Mouse (Mus musculus): ENCODE measurements at regions not wholly inside any gene's neighbourhood (a gene's known extent, or its start where the extent isn't known, plus 50 kb on each side); places are given as distances from the start of the nearest gene placed in this dataset.

GRCm38 (mm10) chr2:178769001-178769400 is 338.7 kb downstream of the Cdh26 start:
- TF ChIP-seq CTCF (conservative IDR thresholded peaks at IDR 0.05), result no peak
- Histone ChIP-seq H3K27ac (no peak overlapping the region), H3K4me3 (no peak overlapping the region)
- DNase-seq (ENCODE audit: low spot score in 2 of 2), result no peak

DNA sequence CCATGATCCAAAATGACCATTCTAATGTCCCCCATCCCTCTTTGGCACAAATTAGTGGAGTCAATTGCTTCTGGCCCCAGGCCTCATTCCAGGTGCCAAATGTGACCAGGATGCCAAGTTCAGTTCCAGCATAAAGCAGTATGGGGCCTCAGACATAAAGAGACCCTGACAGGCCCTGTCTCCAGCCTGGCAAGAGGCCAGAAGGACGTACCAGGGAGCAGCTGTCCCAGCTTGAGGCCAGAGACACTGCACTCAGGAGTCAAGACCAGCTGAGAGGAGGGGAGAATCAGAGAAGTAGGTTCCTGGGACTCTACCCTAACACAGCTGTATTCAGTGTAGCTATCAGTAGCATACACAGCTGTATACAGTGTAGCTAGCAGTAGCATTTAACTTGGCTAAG is 341.1 kb downstream of the Cdh26 start:
- H3K4me3 ChIP-seq, result no peak overlapping the region
- no peak for DNase-seq (ENCODE audit: low spot score in 2 of 2)
- H3K27ac ChIP-seq, result no peak overlapping the region
- TF ChIP-seq CTCF (conservative IDR thresholded peaks at IDR 0.05), result no peak

GRCm38 (mm10) chr2:178771881-178772280 is 341.6 kb downstream of the Cdh26 start:
- TF ChIP-seq CTCF (conservative IDR thresholded peaks at IDR 0.05), result no peak
- H3K4me3 ChIP-seq, result no peak overlapping the region

GRCm38 (mm10) chr2:178784822-178785589 is 354.7 kb downstream of the Cdh26 start:
- H3K27ac ChIP-seq, result no peak overlapping the region
- TF ChIP-seq CTCF (conservative IDR thresholded peaks at IDR 0.05), result no peak
- DNase-seq (ENCODE audit: low spot score in 2 of 2), result no peak
- H3K4me3 ChIP-seq, result no peak overlapping the region

More at GRCm38 (mm10) chr2:178771881-178772280, 341.6 kb downstream of the Cdh26 start:
- no peak overlapping the region for H3K27ac ChIP-seq
- DNase-seq (ENCODE audit: low spot score in 2 of 2), result no peak

DNA sequence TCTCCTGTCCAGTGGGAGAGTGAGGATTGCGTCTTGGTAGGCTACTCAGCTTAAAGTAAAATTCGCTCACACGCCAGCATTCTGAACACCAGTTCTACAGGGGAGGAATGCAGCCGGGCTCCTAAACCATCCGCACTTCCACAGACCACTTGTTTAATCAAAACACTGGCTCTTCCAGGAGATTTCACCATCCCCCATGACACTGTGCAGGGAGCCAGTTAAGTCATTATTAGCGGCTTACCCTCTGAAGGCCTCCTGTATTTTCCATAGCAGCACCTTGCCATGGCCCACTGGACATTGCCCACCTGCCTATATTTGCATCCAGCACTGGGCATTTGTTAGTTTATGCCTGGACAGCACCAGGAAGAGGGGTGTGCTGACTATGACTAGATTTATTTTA is 355.5 kb downstream of the Cdh26 start:
- TF ChIP-seq CTCF (conservative IDR thresholded peaks at IDR 0.05), result no peak
- no peak overlapping the region for H3K27ac ChIP-seq
- no peak for DNase-seq (ENCODE audit: low spot score in 2 of 2)
- H3K4me3 ChIP-seq, result no peak overlapping the region

DNA sequence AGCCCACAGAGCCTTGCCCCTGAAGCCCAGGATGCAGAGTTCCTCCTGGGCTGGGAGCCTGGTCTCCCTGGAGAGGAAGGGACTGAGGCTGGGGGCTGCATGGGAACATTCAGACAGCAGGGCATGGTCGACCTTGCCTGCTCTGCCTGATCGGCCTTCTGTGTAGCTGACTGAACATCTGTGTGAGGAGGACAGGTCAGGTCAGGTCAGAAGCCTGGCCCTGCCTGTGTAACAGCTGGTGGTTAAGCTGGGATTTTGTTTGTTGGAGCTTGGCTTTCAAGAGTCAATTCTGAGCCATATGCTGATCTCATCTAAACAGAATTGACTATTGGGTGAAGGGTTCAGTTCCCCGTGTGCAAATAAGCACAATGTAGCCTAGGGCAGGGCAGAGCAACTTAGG is 365.5 kb downstream of the Cdh26 start:
- no peak for TF ChIP-seq CTCF (conservative IDR thresholded peaks at IDR 0.05)

GRCm38 (mm10) chr2:178801464-178801863 is 371.1 kb downstream of the Cdh26 start:
- Histone ChIP-seq H3K27ac (no peak overlapping the region), H3K4me3 (no peak overlapping the region)
- TF ChIP-seq CTCF (conservative IDR thresholded peaks at IDR 0.05), result no peak
- no peak for DNase-seq (ENCODE audit: low spot score in 2 of 2)

More for the DNA sequence above, 365.5 kb downstream of the Cdh26 start:
- no peak overlapping the region for H3K27ac ChIP-seq
- no peak overlapping the region for H3K4me3 ChIP-seq
- DNase-seq (ENCODE audit: low spot score in 2 of 2), result no peak

- no peak overlapping the region for H3K4me3 ChIP-seq
- H3K27ac ChIP-seq, result no peak overlapping the region
- DNase-seq (ENCODE audit: low spot score in 2 of 2), result no peak
- TF ChIP-seq CTCF (conservative IDR thresholded peaks at IDR 0.05), result no peak
These were observed 375.0 kb downstream of the Cdh26 start for GRCm38 (mm10) chr2:178805283-178805682.

DNA sequence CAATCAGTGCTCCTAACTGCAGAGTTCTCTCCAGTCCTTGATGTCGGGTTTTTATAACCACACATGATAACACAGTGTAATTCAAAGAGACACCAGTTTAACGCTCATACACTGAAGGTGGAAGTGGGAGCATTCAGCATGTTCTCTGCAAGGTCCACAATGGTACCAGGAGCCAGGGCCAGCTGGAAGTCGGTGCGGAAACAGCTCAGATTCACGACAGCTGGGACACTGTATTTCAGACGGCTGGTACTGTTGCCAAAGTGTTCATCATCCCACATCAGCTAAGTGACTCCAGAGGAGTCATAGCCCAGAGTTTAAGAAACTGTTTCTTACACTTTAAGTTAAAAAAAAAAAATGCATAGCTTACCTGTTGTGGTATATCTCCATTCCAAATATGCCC is 391.2 kb downstream of the Cdh26 start:
- Histone ChIP-seq H3K4me3 (no peak overlapping the region), H3K27ac (no peak overlapping the region)
- TF ChIP-seq CTCF (conservative IDR thresholded peaks at IDR 0.05), result no peak
- no peak for DNase-seq (ENCODE audit: low spot score in 2 of 2)

GRCm38 (mm10) chr2:178830313-178830712 is 400.0 kb downstream of the Cdh26 start:
- no peak for TF ChIP-seq CTCF (conservative IDR thresholded peaks at IDR 0.05)
- DNase-seq (ENCODE audit: low spot score in 2 of 2), result no peak
- no peak overlapping the region for H3K4me3 ChIP-seq
- no peak overlapping the region for H3K27ac ChIP-seq

DNA sequence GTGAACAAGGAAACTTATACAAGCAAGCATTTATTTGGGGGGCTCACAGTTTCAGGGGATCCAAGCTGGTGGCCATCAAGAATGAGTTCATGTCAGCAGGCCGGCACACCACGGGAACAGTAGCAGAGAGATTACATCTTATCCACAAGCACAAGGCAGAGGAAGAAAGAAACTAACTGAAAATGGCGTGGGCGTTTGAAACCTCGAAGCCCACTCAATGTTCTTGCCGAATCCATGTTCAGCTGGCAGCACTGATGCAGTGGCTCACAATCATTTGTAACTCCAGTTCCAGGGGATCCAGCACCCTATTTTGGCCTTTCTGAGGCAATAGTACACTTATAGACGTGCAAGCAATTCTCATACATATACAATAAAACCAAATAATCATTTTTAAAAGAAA is 404.7 kb downstream of the Cdh26 start:
- no peak for DNase-seq (ENCODE audit: low spot score in 2 of 2)
- TF ChIP-seq CTCF (conservative IDR thresholded peaks at IDR 0.05), result no peak
- H3K27ac ChIP-seq, result no peak overlapping the region
- H3K4me3 ChIP-seq, result no peak overlapping the region

- no peak for TF ChIP-seq CTCF (conservative IDR thresholded peaks at IDR 0.05)
- Histone ChIP-seq H3K4me3 (no peak overlapping the region), H3K27ac (no peak overlapping the region)
- DNase-seq (ENCODE audit: low spot score in 2 of 2), result no peak
These were observed 408.2 kb downstream of the Cdh26 start for GRCm38 (mm10) chr2:178838571-178838970.

GRCm38 (mm10) chr2:178840975-178841374 is 410.6 kb downstream of the Cdh26 start:
- H3K27ac ChIP-seq, result no peak overlapping the region
- no peak overlapping the region for H3K4me3 ChIP-seq
- DNase-seq (ENCODE audit: low spot score in 2 of 2), result peak in 1 of 2 experiments; percentile 43
- no peak for TF ChIP-seq CTCF (conservative IDR thresholded peaks at IDR 0.05)

DNA sequence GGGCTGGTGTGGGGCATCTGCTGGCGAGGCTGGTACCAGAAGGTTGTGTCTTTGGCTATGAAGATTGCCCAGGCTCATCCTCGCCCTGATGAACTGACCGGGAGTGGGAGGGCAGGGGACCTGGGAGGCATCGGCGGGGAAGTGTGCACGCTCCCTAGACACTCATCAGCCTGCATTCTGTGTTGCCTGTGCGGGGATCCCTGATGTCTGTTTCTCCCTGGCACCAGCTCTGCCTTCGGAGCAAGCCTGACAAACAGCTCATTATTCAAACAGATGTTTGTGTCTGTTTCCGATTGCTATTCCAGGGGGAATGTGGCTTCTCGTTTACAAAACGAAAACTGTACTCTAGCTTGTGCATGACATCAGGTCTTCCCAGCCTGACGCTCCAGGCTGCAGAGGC is 412.3 kb downstream of the Cdh26 start:
- Histone ChIP-seq H3K27ac (no peak overlapping the region), H3K4me3 (no peak overlapping the region)
- no peak for TF ChIP-seq CTCF (conservative IDR thresholded peaks at IDR 0.05)
- no peak for DNase-seq (ENCODE audit: low spot score in 2 of 2)
